Mouse (Mus musculus) MEL (cell line): ENCODE measurements around the gene Epyc. TPM values are rescaled to one million over a fixed set of nuclear protein-coding genes. Genes with fewer than 3 reads are reported as not detected.

ENCODE experiments used
- DNase-seq: peaks from one replicate; pipeline ENCODE4 v3.0.0; 2011; ENCODE audit warnings: low read depth, low spot score
- H3K27ac ChIP-seq: 2 replicates; pipeline ENCODE4 v1.5.1; 2012; ENCODE audit warnings: low read depth, mild to moderate bottlenecking, control low read depth, low read length, moderate library complexity; ENCODE audit not compliant: control insufficient read depth
- H3K27me3 ChIP-seq, 2 experiments: fragments of 150-350 bp in 1 of 2; sonication (generic) in 1 of 2; 2 replicates each; pipeline ENCODE4 v1.6.1; 2012; ENCODE audit warnings: low read length in 2 of 2, mild to moderate bottlenecking in 2 of 2, improper control_type of control experiment in 1 of 2, moderate library complexity in 1 of 2; ENCODE audit not compliant: insufficient read depth in 2 of 2, control insufficient read depth in 1 of 2
- H3K36me3 ChIP-seq, 2 experiments: 2 replicates each; pipeline ENCODE4 v1.6.1; 2012 to 2014; ENCODE audit warnings: low read length in 2 of 2, improper control_type of control experiment in 1 of 2, inconsistent platforms in 1 of 2, mild to moderate bottlenecking in 1 of 2; ENCODE audit not compliant: insufficient read depth in 2 of 2, control insufficient read depth in 1 of 2
- H3K4me1 ChIP-seq, 2 experiments: fragments of 150-350 bp in 1 of 2; sonication (generic) in 1 of 2; 2 replicates each; pipeline ENCODE4 v1.6.1; 2012; ENCODE audit warnings: low read length in 2 of 2, improper control_type of control experiment in 1 of 2, mild to moderate bottlenecking in 1 of 2; ENCODE audit not compliant: insufficient read depth in 2 of 2, control insufficient read depth in 1 of 2
- H3K4me3 ChIP-seq, 2 experiments: fragments of 150-350 bp in 1 of 2; sonication (generic) in 1 of 2; 2 replicates each; pipeline ENCODE4 v1.5.1; 2012; ENCODE audit warnings: low read depth in 2 of 2, low read length in 2 of 2, mild to moderate bottlenecking in 2 of 2, moderate library complexity in 2 of 2, control low read depth in 1 of 2, improper control_type of control experiment in 1 of 2; ENCODE audit not compliant: control insufficient read depth in 1 of 2, insufficient read depth in 1 of 2
- H3K79me2 ChIP-seq: 2 replicates; pipeline ENCODE4 v1.6.1; 2012; ENCODE audit warnings: mild to moderate bottlenecking, low read length, moderate library complexity; ENCODE audit not compliant: control insufficient read depth, poor library complexity, insufficient read depth
- H3K9ac ChIP-seq: 2 replicates; pipeline ENCODE4 v1.6.1; 2012; ENCODE audit warnings: low read depth, mild to moderate bottlenecking, control low read depth, low read length, moderate library complexity; ENCODE audit not compliant: control insufficient read depth, poor library complexity, severe bottlenecking
- H3K9me3 ChIP-seq: fragments of 150-350 bp; sonication (generic); replicated peaks from 2 replicates; pipeline ENCODE4 v1.6.1; 2012; ENCODE audit warnings: mild to moderate bottlenecking, low read length, improper control_type of control experiment, moderate library complexity; ENCODE audit not compliant: insufficient read depth
- BHLHE40 ChIP-seq: IDR thresholded peaks from 2 replicates; pipeline ENCODE4 v1.6.1; 2012; ENCODE audit warnings: low read depth, mild to moderate bottlenecking, inconsistent platforms, low read length, improper control_type of control experiment, borderline replicate concordance
- CHD1 ChIP-seq: IDR thresholded peaks from 2 replicates; pipeline ENCODE4 v1.6.1; 2012; ENCODE audit warnings: low read depth, mild to moderate bottlenecking, inconsistent platforms, low read length, improper control_type of control experiment
- CTCF ChIP-seq, 3 experiments: IDR thresholded peaks in 2 of 3; conservative IDR thresholded peaks in 1 of 3; 2 replicates each; pipeline ENCODE4 v1.5.1; 2011 to 2012; ENCODE audit warnings: low read length in 3 of 3, low read depth in 2 of 3, mild to moderate bottlenecking in 2 of 3, improper control_type of control experiment in 1 of 3, inconsistent platforms in 1 of 3, mixed read lengths in 1 of 3, moderate library complexity in 1 of 3; ENCODE audit not compliant: control insufficient read depth in 1 of 3, insufficient read depth in 1 of 3, poor library complexity in 1 of 3, severe bottlenecking in 1 of 3
- E2F4 ChIP-seq: IDR thresholded peaks from 2 replicates; pipeline ENCODE4 v1.6.1; 2011; ENCODE audit warnings: low read depth, low read length, improper control_type of control experiment, borderline replicate concordance
- ELF1 ChIP-seq: IDR thresholded peaks from 2 replicates; pipeline ENCODE4 v1.6.1; 2014; ENCODE audit warnings: low read depth, mild to moderate bottlenecking, inconsistent platforms, low read length, improper control_type of control experiment, moderate library complexity
- EP300 ChIP-seq, 2 experiments: IDR thresholded peaks; 2 replicates each; pipeline ENCODE4 v1.6.1; 2011; ENCODE audit warnings: improper control_type of control experiment in 2 of 2, low read length in 2 of 2, low read depth in 1 of 2, mild to moderate bottlenecking in 1 of 2
- ETS1 ChIP-seq: IDR thresholded peaks from 2 replicates; pipeline ENCODE4 v1.6.1; 2012; ENCODE audit warnings: low read depth, mild to moderate bottlenecking, inconsistent platforms, low read length, improper control_type of control experiment, moderate library complexity
- GABPA ChIP-seq: IDR thresholded peaks from 2 replicates; pipeline ENCODE4 v1.6.1; 2012; ENCODE audit warnings: low read depth, mild to moderate bottlenecking, inconsistent platforms, low read length, improper control_type of control experiment, moderate library complexity
- GATA1 ChIP-seq: IDR thresholded peaks from 2 replicates; pipeline ENCODE4 v1.6.1; 2011; ENCODE audit warnings: low read depth, low read length, improper control_type of control experiment
- JUND ChIP-seq: IDR thresholded peaks from 2 replicates; pipeline ENCODE4 v1.6.1; 2011; ENCODE audit warnings: low read depth, mild to moderate bottlenecking, improper control_type of control experiment, low read length
- MAFK ChIP-seq: IDR thresholded peaks from 2 replicates; pipeline ENCODE4 v1.6.1; 2011; ENCODE audit warnings: low read depth, mild to moderate bottlenecking, low read length, improper control_type of control experiment, borderline replicate concordance
- MAX ChIP-seq: IDR thresholded peaks from 2 replicates; pipeline ENCODE4 v1.6.1; 2011; ENCODE audit warnings: low read length, improper control_type of control experiment
- MAZ ChIP-seq: IDR thresholded peaks from 2 replicates; pipeline ENCODE4 v1.6.1; 2012; ENCODE audit warnings: low read depth, mild to moderate bottlenecking, inconsistent platforms, low read length, improper control_type of control experiment
- MXI1 ChIP-seq: IDR thresholded peaks from 2 replicates; pipeline ENCODE4 v1.6.1; 2011; ENCODE audit warnings: mild to moderate bottlenecking, low read depth, low read length, improper control_type of control experiment
- MYB ChIP-seq: IDR thresholded peaks from 2 replicates; pipeline ENCODE4 v1.6.1; 2011; ENCODE audit warnings: mild to moderate bottlenecking, low read depth, low read length, improper control_type of control experiment
- MYC ChIP-seq: IDR thresholded peaks from 2 replicates; pipeline ENCODE4 v1.6.1; 2011; ENCODE audit warnings: low read depth, mild to moderate bottlenecking, low read length, improper control_type of control experiment, moderate library complexity
- NELFE ChIP-seq: IDR thresholded peaks from 2 replicates; pipeline ENCODE4 v1.6.1; 2011; ENCODE audit warnings: low read depth, low read length, improper control_type of control experiment
- NRF1 ChIP-seq: IDR thresholded peaks from 2 replicates; pipeline ENCODE4 v1.6.1; 2014; ENCODE audit warnings: low read depth, mild to moderate bottlenecking, inconsistent platforms, low read length, improper control_type of control experiment, moderate library complexity; ENCODE audit not compliant: poor library complexity, insufficient read depth, severe bottlenecking
- POLR2AphosphoS5 ChIP-seq: IDR thresholded peaks from 2 replicates; pipeline ENCODE4 v1.6.1; 2012; ENCODE audit warnings: low read depth, borderline replicate concordance, mild to moderate bottlenecking, inconsistent platforms, low read length, moderate library complexity, mixed read lengths
- RAD21 ChIP-seq: IDR thresholded peaks from 2 replicates; pipeline ENCODE4 v1.6.1; 2011; ENCODE audit warnings: mild to moderate bottlenecking, low read depth, low read length, improper control_type of control experiment
- SMC3 ChIP-seq: IDR thresholded peaks from 2 replicates; pipeline ENCODE4 v1.6.1; 2011; ENCODE audit warnings: low read depth, low read length, improper control_type of control experiment
- TBP ChIP-seq: IDR thresholded peaks from 2 replicates; pipeline ENCODE4 v1.8.0; 2011; ENCODE audit warnings: low read depth, low read length, improper control_type of control experiment
- UBTF ChIP-seq: IDR thresholded peaks from 2 replicates; pipeline ENCODE4 v1.6.1; 2012; ENCODE audit warnings: low read depth, mild to moderate bottlenecking, inconsistent platforms, low read length, improper control_type of control experiment, moderate library complexity, borderline replicate concordance; ENCODE audit not compliant: insufficient read depth
- ZC3H11A ChIP-seq: IDR thresholded peaks from 2 replicates; pipeline ENCODE4 v1.6.1; 2012; ENCODE audit warnings: low read depth, mild to moderate bottlenecking, inconsistent platforms, low read length, improper control_type of control experiment
- ZMIZ1 ChIP-seq: IDR thresholded peaks from 2 replicates; pipeline ENCODE4 v1.6.1; 2012; ENCODE audit warnings: low read depth, mild to moderate bottlenecking, inconsistent platforms, low read length, improper control_type of control experiment, moderate library complexity
- ZNF384 ChIP-seq: IDR thresholded peaks from 2 replicates; pipeline ENCODE4 v1.6.1; 2012; ENCODE audit warnings: low read depth, mild to moderate bottlenecking, inconsistent platforms, low read length, improper control_type of control experiment
- polyA plus RNA-seq, 2 experiments: library from polyadenylated mRNA; stranded (reverse) in 1 of 2; unstranded in 1 of 2; fragments of >175 nt in 1 of 2; fragments of >200 nt in 1 of 2; gene quantifications; 2 replicates each; pipeline versions ENCODE4 v1.2.1 to v1.2.4; 2012; ENCODE audit warnings: low replicate concordance in 2 of 2, low read depth in 1 of 2; ENCODE audit not compliant: insufficient read length in 2 of 2, insufficient read depth in 1 of 2, missing spikeins in 1 of 2
- total RNA-seq: library from RNA; depleted of rRNA; stranded (reverse); fragments of 300-350 nt; gene quantifications from 2 replicates; pipeline ENCODE4 v1.2.3, GENCODE M21; 2012

The Epyc gene
- total and polyA plus RNA-seq, 3 experiments: not detected

- H3K4me3 ChIP-seq: no peak overlapping the region
- no peak overlapping the region for H3K9ac ChIP-seq
These were observed 39.1 kb downstream of the Epyc start for GRCm38 (mm10) chr10:97682981-97683380.

GRCm38 (mm10) chr10:97687198-97687597 lies 43.3 kb downstream of the Epyc start:
- H3K9me3 ChIP-seq: no peaks in the 10 kb centered on the region
- no peaks in the 10 kb centered on the region for H3K27me3 ChIP-seq
- H3K4me1 ChIP-seq: no peaks in the 10 kb centered on the region
- no peaks in the 10 kb centered on the region for H3K36me3 ChIP-seq
- DNase-seq: no peak
- no peak overlapping the region for H3K4me3 ChIP-seq
- TF ChIP-seq GABPA: no peak
- no peak for TF ChIP-seq E2F4
- no peak for TF ChIP-seq BHLHE40
- TF ChIP-seq NELFE: no peak
- TF ChIP-seq CTCF (IDR thresholded peaks at IDR 0.05 in 2 of 3, conservative IDR thresholded peaks at IDR 0.05 in 1 of 3; ENCODE audit: control insufficient read depth in 1 of 3, insufficient read depth in 1 of 3, low read depth in 2 of 3, low read length in 3 of 3, poor library complexity in 1 of 3, severe bottlenecking in 1 of 3): no peak
- no peak for TF ChIP-seq UBTF
- no peak for TF ChIP-seq EP300 (IDR thresholded peaks at IDR 0.05; ENCODE audit: low read depth in 1 of 2, low read length in 2 of 2)
- no peak for TF ChIP-seq ZMIZ1
- TF ChIP-seq MYB: no peak
- no peak overlapping the region for H3K9ac ChIP-seq
- H3K27ac ChIP-seq: no peak overlapping the region
- no peaks in the 10 kb centered on the region for H3K79me2 ChIP-seq

More at GRCm38 (mm10) chr10:97682981-97683380, 39.1 kb downstream of the Epyc start:
- no peak for DNase-seq
- no peaks in the 10 kb centered on the region for H3K4me1 ChIP-seq
- H3K27me3 ChIP-seq: no peaks in the 10 kb centered on the region
- H3K9me3 ChIP-seq: no peaks in the 10 kb centered on the region
- no peak for TF ChIP-seq ZNF384
- TF ChIP-seq RAD21: no peak
- TF ChIP-seq JUND: no peak
- TF ChIP-seq NELFE: no peak
- no peak for TF ChIP-seq TBP
- no peak for TF ChIP-seq ZC3H11A
- TF ChIP-seq MAX: no peak
- no peak for TF ChIP-seq MYB
- TF ChIP-seq ELF1: no peak
- no peak for TF ChIP-seq ZMIZ1
- TF ChIP-seq NRF1: no peak
- no peak for TF ChIP-seq MXI1
- TF ChIP-seq CHD1: no peak
- TF ChIP-seq GATA1: no peak
- no peak for TF ChIP-seq MAFK
- no peak for TF ChIP-seq POLR2AphosphoS5
- TF ChIP-seq SMC3: no peak
- no peak for TF ChIP-seq MAZ
- no peak for TF ChIP-seq MYC
- no peak for TF ChIP-seq ETS1
- TF ChIP-seq, all 39 proteins: peak for 0
- Histone ChIP-seq H3K79me2 (no peaks in the 10 kb centered on the region), H3K36me3 (no peaks in the 10 kb centered on the region), H3K27ac (no peak overlapping the region)
